Mouse (Mus musculus) liver, postnatal 0 days (tissue): Measurements from ENCODE around the gene Sall1. TPM values are rescaled to one million over a fixed set of nuclear protein-coding genes. Genes with fewer than 3 reads are reported as not detected.

Experiments
- ATAC-seq: fragments of 200-750 bp; cut with Nextera tagmentation; 2 replicates; pipeline ENCODE4 v1.8.0; 2017; ENCODE audit warnings: mild to moderate bottlenecking, moderate library complexity
- DNase-seq: peaks from one replicate; pipeline ENCODE4 v3.0.0-alpha.2; 2016
- H3K27ac ChIP-seq: fragments of 300-500 bp; sonication (generic); 2 replicates; pipeline ENCODE4 v1.5.1; 2014; ENCODE audit warnings: antibody characterized with exemption, moderate library complexity, mild to moderate bottlenecking, low read depth
- H3K27me3 ChIP-seq: fragments of 300-500 bp; sonication (generic); 2 replicates; pipeline ENCODE4 v1.6.1; 2014; ENCODE audit warnings: low read length, control low read depth, mixed read lengths; ENCODE audit not compliant: insufficient read depth
- H3K36me3 ChIP-seq: fragments of 300-500 bp; sonication (generic); replicated peaks from 2 replicates; pipeline ENCODE4 v1.6.1; 2014; ENCODE audit warnings: mild to moderate bottlenecking, control low read depth, low read length, moderate library complexity, mixed read lengths; ENCODE audit not compliant: insufficient read depth
- H3K4me1 ChIP-seq: fragments of 300-500 bp; sonication (generic); 2 replicates; pipeline ENCODE4 v1.6.1; 2014; ENCODE audit warnings: antibody characterized with exemption, mild to moderate bottlenecking, control low read depth; ENCODE audit not compliant: insufficient read depth
- H3K4me2 ChIP-seq: fragments of 300-500 bp; sonication (generic); 2 replicates; pipeline ENCODE4 v1.6.1; 2014; ENCODE audit warnings: low read depth, mild to moderate bottlenecking, low read length, moderate library complexity, mixed read lengths
- H3K4me3 ChIP-seq: fragments of 300-500 bp; sonication (generic); 2 replicates; pipeline ENCODE4 v1.5.1; 2014; ENCODE audit warnings: low read depth, low read length
- H3K9ac ChIP-seq: fragments of 300-500 bp; sonication (generic); replicated peaks from 2 replicates; pipeline ENCODE4 v1.6.1; 2014; ENCODE audit warnings: mild to moderate bottlenecking, moderate library complexity
- H3K9me3 ChIP-seq: fragments of 300-500 bp; sonication (generic); 2 replicates; pipeline ENCODE4 v1.6.1; 2016; ENCODE audit warnings: mild to moderate bottlenecking, control low read depth, low read length, mixed read lengths
- CTCF ChIP-seq: sonication (generic); IDR thresholded peaks from 2 replicates; pipeline ENCODE4 v1.5.1; 2016; ENCODE audit warnings: antibody characterized with exemption, low read depth
- EP300 ChIP-seq: IDR thresholded peaks from 2 replicates; pipeline ENCODE4 v1.6.1; 2016; ENCODE audit warnings: antibody characterized with exemption, low read depth, mild to moderate bottlenecking
- WGBS: fragments of 180-500 bp; shearing (Covaris S2); extraction: QIAGEN DNeasy Blood & Tissue Kit; methylation state at CpG from one replicate; pipeline ENCODE4 v1.1.7; 2014; ENCODE audit not compliant: insufficient replicate concordance; 5-methylcytosine and 5-hydroxymethylcytosine counted together
- polyA plus RNA-seq: library from polyadenylated mRNA; unstranded; fragments of >200 nt; fragmentation: Nextera tagmentation; extraction: Ambion mirVana; gene quantifications from 2 replicates; pipeline ENCODE4 v1.2.1, GENCODE M21; 2015

The Sall1 gene
- polyA plus RNA-seq, 1 experiment from 2014 or later = 3.9 TPM

DNA sequence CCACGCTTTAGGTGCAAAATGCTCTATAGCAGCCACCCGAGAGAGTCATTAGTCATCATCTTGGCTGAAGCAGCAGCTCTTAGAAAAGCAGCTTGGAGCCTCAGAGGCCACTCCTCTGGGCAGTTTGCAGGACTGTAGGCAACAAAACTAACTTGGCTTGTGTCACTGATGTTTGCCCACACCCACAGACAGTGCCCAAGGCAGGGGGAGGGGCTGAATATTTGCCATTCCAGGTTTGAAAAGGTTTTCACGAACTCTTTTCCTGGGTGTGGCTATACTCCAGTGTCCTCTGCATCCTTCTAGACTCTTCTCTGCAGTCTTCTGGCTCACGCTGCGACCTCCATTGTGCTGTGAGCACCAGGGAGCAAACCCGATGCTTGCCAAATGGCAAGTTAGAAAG lies 28.4 kb downstream of the Sall1 start:
- 54% methylated on average over 6 of the region's 6 CpGs for WGBS
- no peaks in the 10 kb centered on the region for H3K9me3 ChIP-seq
- DNase-seq = no peak
- TF ChIP-seq CTCF (no peak), EP300 (no peak)
- H3K27me3 ChIP-seq = no peaks in the 10 kb centered on the region
- no peak overlapping the region for H3K27ac ChIP-seq
- no peak overlapping the region for H3K9ac ChIP-seq
- H3K4me3 ChIP-seq = no peak overlapping the region
- H3K4me1 ChIP-seq = peaks cover 5% of the 10 kb centered on the region; the same call in 1 of the 2 replicates
- no peak for ATAC-seq
- H3K36me3 ChIP-seq = no peaks in the 10 kb centered on the region
- H3K4me2 ChIP-seq = peak overlapping the region; percentile 40; the same call in 1 of the 2 replicates

DNA sequence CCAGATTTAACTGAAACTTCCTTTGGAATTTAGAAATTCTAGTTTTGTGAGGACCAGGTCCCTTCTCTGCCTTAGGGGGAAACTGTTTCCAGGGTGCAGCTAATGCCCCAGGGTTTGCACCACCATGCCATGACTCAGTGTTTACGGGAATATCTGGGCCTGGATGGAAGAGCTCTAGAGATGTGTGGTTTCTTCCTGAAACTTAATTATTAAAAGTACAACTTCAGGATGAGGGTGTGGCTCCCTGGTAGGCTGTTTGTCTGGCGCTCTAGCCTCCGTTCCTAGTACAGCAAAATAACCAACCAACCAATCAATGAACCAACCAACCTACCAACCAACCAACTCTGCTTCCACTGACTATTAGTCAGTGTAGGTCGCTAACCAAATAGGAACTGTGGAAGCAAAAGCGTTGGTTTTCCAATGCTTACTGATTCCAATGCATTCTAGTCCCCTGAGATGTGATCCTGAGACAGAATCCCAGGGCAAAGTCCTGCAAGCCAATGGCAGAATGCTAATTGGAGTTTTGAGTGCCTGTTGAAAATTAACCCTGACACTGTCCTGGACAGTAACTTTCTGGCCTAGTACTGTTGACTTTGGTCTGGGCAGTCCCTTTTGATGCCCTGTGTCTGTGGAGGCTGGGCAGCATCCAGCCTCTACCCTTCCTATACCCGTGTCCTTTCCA lies 31.0 kb downstream of the Sall1 start:
- peaks cover 5% of the 10 kb centered on the region; the same call in 1 of the 2 replicates for H3K4me1 ChIP-seq
- ATAC-seq (peak; percentile 77), DNase-seq (no peak)
- H3K27ac ChIP-seq = peak overlapping the region; percentile 81
- no peaks in the 10 kb centered on the region for H3K36me3 ChIP-seq
- H3K4me2 ChIP-seq = peak overlapping the region; percentile 27
- 62% methylated on average over 6 of the region's 6 CpGs for WGBS
- no peaks in the 10 kb centered on the region for H3K9me3 ChIP-seq
- H3K4me3 ChIP-seq = no peak overlapping the region
- H3K9ac ChIP-seq = no peak overlapping the region
- no peaks in the 10 kb centered on the region for H3K27me3 ChIP-seq
- no peak for TF ChIP-seq CTCF
- no peak for TF ChIP-seq EP300

GRCm38 (mm10) chr8:89012024-89012712 lies 31.8 kb downstream of the Sall1 start:
- ATAC-seq = peak; percentile 60
- Histone ChIP-seq H3K4me2 (peak overlapping the region; percentile 30), H3K9ac (no peak overlapping the region), H3K4me3 (no peak overlapping the region), H3K4me1 (peaks cover 5% of the 10 kb centered on the region; the same call in 1 of the 2 replicates), H3K9me3 (no peaks in the 10 kb centered on the region), H3K27ac (peak overlapping the region; percentile 81), H3K36me3 (no peaks in the 10 kb centered on the region), H3K27me3 (0 out of 2 replicates have a peak, but pooled peaks cover 4% of the 10 kb centered on the region)
- WGBS = 34% methylated on average over 12 of the region's 12 CpGs
- no peak for DNase-seq
- TF ChIP-seq EP300 = no peak
- TF ChIP-seq CTCF = no peak

DNA sequence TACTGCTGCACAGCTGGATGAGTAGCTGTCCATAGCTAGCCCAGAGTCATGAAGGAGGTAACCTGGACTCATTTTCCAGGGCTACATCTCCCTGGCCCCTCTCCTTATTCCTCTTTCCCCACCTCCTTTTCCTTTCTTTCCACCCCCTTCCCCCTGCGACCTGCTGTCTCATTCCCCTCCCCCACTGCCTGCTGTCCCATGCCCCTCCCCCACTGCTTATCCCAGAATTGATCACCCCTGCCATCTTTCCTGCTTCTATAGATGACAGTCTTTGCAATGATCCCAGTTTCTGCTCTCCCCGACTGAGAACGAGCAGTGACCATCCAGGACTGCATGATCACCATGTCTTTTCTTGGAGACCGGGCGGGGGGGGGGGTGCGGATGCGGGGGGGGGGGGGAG lies 35.2 kb downstream of the Sall1 start:
- H3K4me1 ChIP-seq = no peaks in the 10 kb centered on the region; the same call in 1 of the 2 replicates
- DNase-seq (no peak), ATAC-seq (no peak)
- no peaks in the 10 kb centered on the region for H3K36me3 ChIP-seq
- 40% methylated on average over 6 of the region's 7 CpGs for WGBS
- no peaks in the 10 kb centered on the region for H3K9me3 ChIP-seq
- no peak overlapping the region for H3K4me2 ChIP-seq
- H3K4me3 ChIP-seq = no peak overlapping the region
- H3K27ac ChIP-seq = no peak overlapping the region
- TF ChIP-seq EP300 (no peak), CTCF (no peak)
- H3K9ac ChIP-seq = no peak overlapping the region
- H3K27me3 ChIP-seq = peaks cover 12% of the 10 kb centered on the region

DNA sequence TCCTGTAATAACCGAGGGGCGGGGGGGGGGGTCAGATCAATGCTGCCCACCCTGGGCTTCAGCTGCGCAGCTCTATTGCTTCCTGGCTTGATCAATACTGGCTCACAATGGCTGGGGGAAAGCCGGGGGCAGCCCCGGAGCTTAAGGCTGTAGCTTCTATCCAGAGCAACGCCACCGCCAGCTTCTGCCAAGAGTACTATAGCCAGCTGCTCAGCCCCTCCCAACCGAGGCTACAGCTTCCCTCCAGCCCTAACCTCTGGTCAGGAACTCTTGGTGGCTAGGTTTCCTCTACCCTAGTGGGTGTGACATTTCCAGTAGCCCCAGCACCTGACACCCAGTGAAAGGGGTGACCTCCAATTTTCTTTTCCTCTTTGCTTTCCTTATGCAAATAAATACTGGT lies 36.8 kb downstream of the Sall1 start:
- 2% methylated on average over 8 of the region's 8 CpGs for WGBS
- Histone ChIP-seq H3K27me3 (peaks cover 12% of the 10 kb centered on the region), H3K36me3 (no peaks in the 10 kb centered on the region), H3K9me3 (no peaks in the 10 kb centered on the region), H3K4me3 (no peak overlapping the region), H3K4me1 (no peaks in the 10 kb centered on the region; the same call in 1 of the 2 replicates), H3K9ac (no peak overlapping the region), H3K27ac (no peak overlapping the region), H3K4me2 (peak overlapping the region; percentile 66)
- DNase-seq = no peak
- ATAC-seq = no peak
- TF ChIP-seq CTCF = no peak
- TF ChIP-seq EP300 = no peak

- H3K9me3 ChIP-seq = no peaks in the 10 kb centered on the region
- H3K4me2 ChIP-seq = peak overlapping the region; percentile 66
- peaks cover 12% of the 10 kb centered on the region for H3K27me3 ChIP-seq
- TF ChIP-seq EP300 (no peak), CTCF (no peak)
- WGBS = 1% methylated on average over 34 of the region's 34 CpGs
- H3K27ac ChIP-seq = 0 out of 2 replicates have a peak overlapping the region, but pooled peaks have one; percentile 30
- DNase-seq (no peak), ATAC-seq (no peak)
- H3K4me3 ChIP-seq = peak overlapping the region; percentile 41
- no peaks in the 10 kb centered on the region for H3K36me3 ChIP-seq
- H3K4me1 ChIP-seq = no peaks in the 10 kb centered on the region; the same call in 1 of the 2 replicates
- peak overlapping the region; percentile 18 for H3K9ac ChIP-seq
Observed at GRCm38 (mm10) chr8:89006426-89006825, 37.5 kb downstream of the Sall1 start.
